Mouse (Mus musculus): ENCODE data around the gene Gm39115. TPM values are rescaled to one million over a fixed set of nuclear protein-coding genes. Genes with fewer than 3 reads are reported as not detected.
"Not testable (repeated sequence)": the region's sequence is repeated elsewhere in the genome, so short reads cannot be mapped to it uniquely, and the experiment has no call there.

The Gm39115 gene
- total and polyA plus RNA-seq, 2 experiments from 2014 or later: not detected

DNA sequence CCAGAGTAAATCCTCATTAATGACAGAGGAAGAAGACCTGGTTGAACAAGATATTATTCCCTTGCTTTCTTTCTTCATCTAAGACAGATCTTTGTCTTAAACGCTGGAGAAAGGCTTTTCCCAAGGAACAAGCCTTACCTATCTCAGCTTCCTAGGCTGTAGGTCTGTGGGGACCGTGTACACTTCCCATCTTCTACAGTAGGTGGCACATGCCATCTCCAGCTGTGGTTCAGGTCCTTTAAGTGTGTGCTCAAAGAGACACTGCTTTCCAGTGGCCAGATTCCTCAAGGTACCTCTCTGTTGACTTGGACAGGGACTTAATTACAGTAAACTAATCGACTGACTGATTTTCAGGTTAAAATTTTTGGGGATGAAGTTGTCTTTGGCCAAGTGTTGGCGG is 7.0 kb downstream of the Gm39115 start:
- no peak overlapping the region for H3K4me3 ChIP-seq (ENCODE audit: low read depth, low read length)
- no peaks in the 10 kb centered on the region for H3K36me3 ChIP-seq (replicated peaks; ENCODE audit: control insufficient read depth, insufficient read depth, low read length)
- H3K27me3 ChIP-seq (ENCODE audit: control insufficient read depth, insufficient read depth, low read length): no peaks in the 10 kb centered on the region
- DNase-seq (ENCODE audit: low spot score) (no peak), ATAC-seq (ENCODE audit: insufficient read depth, low read depth) (no peak)
- no peak overlapping the region for H3K4me2 ChIP-seq (ENCODE audit: low read depth, low read length)
- no peaks in the 10 kb centered on the region for H3K9me3 ChIP-seq (replicated peaks; ENCODE audit: control insufficient read depth, low read length)
- no peaks in the 10 kb centered on the region for H3K4me1 ChIP-seq (ENCODE audit: control insufficient read depth, insufficient read depth)
- 46% methylated on average over 4 of the region's 4 CpGs for WGBS
- H3K9ac ChIP-seq (replicated peaks; ENCODE audit: low read depth, low read length): no peak overlapping the region
- TF ChIP-seq EP300 (IDR thresholded peaks at IDR 0.05; ENCODE audit: low read depth) (no peak), CTCF (IDR thresholded peaks at IDR 0.05; ENCODE audit: low read depth) (no peak; the same call in 1 of the 2 replicates)
- no peak overlapping the region for H3K27ac ChIP-seq (ENCODE audit: low read depth)

DNA sequence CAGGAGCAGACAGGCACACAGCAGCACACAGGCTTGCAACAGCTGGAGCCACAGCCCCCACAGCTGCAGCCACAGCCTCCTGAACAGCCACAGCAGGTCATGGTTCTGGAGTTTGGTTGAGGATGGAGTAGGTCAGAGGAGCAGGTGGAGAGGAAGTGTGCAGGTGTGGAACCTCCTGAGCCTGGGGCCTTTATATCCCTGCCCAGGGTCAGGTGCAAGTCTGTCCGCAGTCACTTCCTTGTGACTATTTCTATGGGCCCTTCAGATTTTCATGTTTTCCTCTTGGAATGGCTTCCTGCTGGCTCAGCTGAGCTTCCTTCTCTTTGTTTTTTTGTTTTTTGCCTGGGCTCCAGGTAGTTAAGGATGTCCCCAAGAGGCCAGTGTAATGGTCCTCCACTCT is 15.2 kb downstream of the Gm39115 start, which contains the start of gene Gm45618:
Gm45618 (minus strand) TSS at position 101 of the 400 bp plus-strand sequence.
- H3K27ac ChIP-seq (ENCODE audit: low read depth); H3K9ac ChIP-seq (replicated peaks; ENCODE audit: low read depth, low read length); H3K9me3 ChIP-seq (replicated peaks; ENCODE audit: control insufficient read depth, low read length): not testable (repeated sequence)

DNA sequence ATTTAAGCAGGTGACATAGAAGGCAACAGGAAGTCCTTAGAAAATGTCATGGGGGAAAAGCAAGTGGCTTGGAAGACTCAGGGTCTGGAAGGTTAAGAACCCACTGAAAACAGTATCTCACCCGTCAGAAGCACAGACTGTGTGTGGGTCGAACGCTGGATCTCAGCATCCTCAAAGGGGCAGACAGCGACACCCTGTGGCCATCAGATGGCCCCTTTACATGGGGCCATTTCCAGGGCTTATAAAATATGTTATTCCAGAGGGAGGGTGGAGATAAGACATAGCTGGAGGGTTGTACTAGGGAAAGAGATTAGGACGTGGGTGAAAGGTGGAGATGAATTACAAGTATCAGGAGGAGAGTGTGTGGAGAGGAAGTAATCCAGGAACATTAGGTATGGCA is 16.2 kb downstream of the Gm39115 start:
- DNase-seq (ENCODE audit: low spot score) (no peak), ATAC-seq (ENCODE audit: insufficient read depth, low read depth) (no peak)
- TF ChIP-seq EP300 (IDR thresholded peaks at IDR 0.05; ENCODE audit: low read depth) (no peak), CTCF (IDR thresholded peaks at IDR 0.05; ENCODE audit: low read depth) (peak; percentile 27; the same call in 1 of the 2 replicates)
- no peak overlapping the region for H3K4me3 ChIP-seq (ENCODE audit: low read depth, low read length)
- no peaks in the 10 kb centered on the region for H3K36me3 ChIP-seq (replicated peaks; ENCODE audit: control insufficient read depth, insufficient read depth, low read length)
- H3K9ac ChIP-seq (replicated peaks; ENCODE audit: low read depth, low read length): no peak overlapping the region
- no peak overlapping the region for H3K27ac ChIP-seq (ENCODE audit: low read depth)
- H3K9me3 ChIP-seq (replicated peaks; ENCODE audit: control insufficient read depth, low read length): no peaks in the 10 kb centered on the region
- no peaks in the 10 kb centered on the region for H3K27me3 ChIP-seq (ENCODE audit: control insufficient read depth, insufficient read depth, low read length)
- no peaks in the 10 kb centered on the region for H3K4me1 ChIP-seq (ENCODE audit: control insufficient read depth, insufficient read depth)
- 12% methylated on average over 5 of the region's 5 CpGs for WGBS
- no peak overlapping the region for H3K4me2 ChIP-seq (ENCODE audit: low read depth, low read length)

More for the DNA sequence above, 15.2 kb downstream of the Gm39115 start, which contains the start of gene Gm45618:
- DNase-seq (ENCODE audit: low spot score); H3K4me1 ChIP-seq (ENCODE audit: control insufficient read depth, insufficient read depth); H3K4me3 ChIP-seq (ENCODE audit: low read depth, low read length); H3K36me3 ChIP-seq (replicated peaks; ENCODE audit: control insufficient read depth, insufficient read depth, low read length); H3K4me2 ChIP-seq (ENCODE audit: low read depth, low read length); ATAC-seq (ENCODE audit: insufficient read depth, low read depth); H3K27me3 ChIP-seq (ENCODE audit: control insufficient read depth, insufficient read depth, low read length): not testable (repeated sequence)
- WGBS: 61% methylated on average over 1 of the region's 1 CpGs

- 39% methylated on average over 5 of the region's 5 CpGs for WGBS
- Histone ChIP-seq H3K4me3 (ENCODE audit: low read depth, low read length) (no peak overlapping the region), H3K27me3 (ENCODE audit: control insufficient read depth, insufficient read depth, low read length) (no peaks in the 10 kb centered on the region), H3K27ac (ENCODE audit: low read depth) (no peak overlapping the region), H3K4me2 (ENCODE audit: low read depth, low read length) (no peak overlapping the region), H3K4me1 (ENCODE audit: control insufficient read depth, insufficient read depth) (no peaks in the 10 kb centered on the region), H3K36me3 (replicated peaks; ENCODE audit: control insufficient read depth, insufficient read depth, low read length) (no peaks in the 10 kb centered on the region), H3K9me3 (replicated peaks; ENCODE audit: control insufficient read depth, low read length) (no peaks in the 10 kb centered on the region), H3K9ac (replicated peaks; ENCODE audit: low read depth, low read length) (no peak overlapping the region)
- no peak for ATAC-seq (ENCODE audit: insufficient read depth, low read depth)
- TF ChIP-seq CTCF (IDR thresholded peaks at IDR 0.05; ENCODE audit: low read depth): no peak
- no peak for TF ChIP-seq EP300 (IDR thresholded peaks at IDR 0.05; ENCODE audit: low read depth)
- DNase-seq (ENCODE audit: low spot score): no peak
Measured at GRCm38 (mm10) chr7:142104747-142105146, 31.1 kb downstream of the Gm39115 start.

GRCm38 (mm10) chr7:142097776-142098175 is 38.1 kb downstream of the Gm39115 start:
- ATAC-seq (ENCODE audit: insufficient read depth, low read depth) (peak; percentile 58), DNase-seq (ENCODE audit: low spot score) (peak; percentile 84)
- no peak for TF ChIP-seq EP300 (IDR thresholded peaks at IDR 0.05; ENCODE audit: low read depth)
- TF ChIP-seq CTCF (IDR thresholded peaks at IDR 0.05; ENCODE audit: low read depth): peak; percentile 97
- Histone ChIP-seq H3K27me3 (ENCODE audit: control insufficient read depth, insufficient read depth, low read length) (peaks cover 14% of the 10 kb centered on the region), H3K36me3 (replicated peaks; ENCODE audit: control insufficient read depth, insufficient read depth, low read length) (no peaks in the 10 kb centered on the region), H3K4me1 (ENCODE audit: control insufficient read depth, insufficient read depth) (peaks cover 21% of the 10 kb centered on the region), H3K9ac (replicated peaks; ENCODE audit: low read depth, low read length) (no peak overlapping the region), H3K4me3 (ENCODE audit: low read depth, low read length) (no peak overlapping the region), H3K27ac (ENCODE audit: low read depth) (no peak overlapping the region), H3K4me2 (ENCODE audit: low read depth, low read length) (no peak overlapping the region), H3K9me3 (replicated peaks; ENCODE audit: control insufficient read depth, low read length) (no peaks in the 10 kb centered on the region)
- 11% methylated on average over 9 of the region's 9 CpGs for WGBS

GRCm38 (mm10) chr7:142096701-142097100 is 39.1 kb downstream of the Gm39115 start:
- H3K4me2 ChIP-seq (ENCODE audit: low read depth, low read length): no peak overlapping the region
- H3K36me3 ChIP-seq (replicated peaks; ENCODE audit: control insufficient read depth, insufficient read depth, low read length): no peaks in the 10 kb centered on the region
- no peak overlapping the region for H3K27ac ChIP-seq (ENCODE audit: low read depth)
- no peak for TF ChIP-seq EP300 (IDR thresholded peaks at IDR 0.05; ENCODE audit: low read depth)
- no peak for TF ChIP-seq CTCF (IDR thresholded peaks at IDR 0.05; ENCODE audit: low read depth)
- H3K9ac ChIP-seq (replicated peaks; ENCODE audit: low read depth, low read length): no peak overlapping the region
- 58% methylated on average over 4 of the region's 4 CpGs for WGBS
- ATAC-seq (ENCODE audit: insufficient read depth, low read depth): no peak
- DNase-seq (ENCODE audit: low spot score): no peak
- H3K9me3 ChIP-seq (replicated peaks; ENCODE audit: control insufficient read depth, low read length): no peaks in the 10 kb centered on the region
- H3K4me1 ChIP-seq (ENCODE audit: control insufficient read depth, insufficient read depth): peaks cover 31% of the 10 kb centered on the region
- H3K27me3 ChIP-seq (ENCODE audit: control insufficient read depth, insufficient read depth, low read length): peaks cover 14% of the 10 kb centered on the region
- no peak overlapping the region for H3K4me3 ChIP-seq (ENCODE audit: low read depth, low read length)

Data from heart, postnatal 0 days (tissue).